Mouse (Mus musculus) testis, postnatal 14 days (tissue): ENCODE results near the gene Slc22a6.

Experiments used
- DNase-seq: peaks from one replicate; pipeline ENCODE4 v3.0.0; 2021; ENCODE audit warnings: low spot score

Slc22a6 gene

GRCm38 (mm10) chr19:8611358-8612123 is 6.3 kb upstream of the Slc22a6 start:
- DNase-seq, result no peak

GRCm38 (mm10) chr19:8613111-8613510 is 4.7 kb upstream of the Slc22a6 start:
- DNase-seq, result no peak

- no peak for DNase-seq
Measured at GRCm38 (mm10) chr19:8614343-8614742, 3.5 kb upstream of the Slc22a6 start.

- DNase-seq, result no peak
Measured at GRCm38 (mm10) chr19:8616314-8616713, 1.5 kb upstream of the Slc22a6 start.

- DNase-seq, result no peak
Measured at GRCm38 (mm10) chr19:8621098-8621497, 3.3 kb downstream of the Slc22a6 start.

- DNase-seq, result no peak
Measured at GRCm38 (mm10) chr19:8630249-8630648, 12.4 kb downstream of the Slc22a6 start.

- DNase-seq, result no peak
Measured at GRCm38 (mm10) chr19:8630826-8631225, 13.0 kb downstream of the Slc22a6 start.

GRCm38 (mm10) chr19:8632029-8632428 is 14.2 kb downstream of the Slc22a6 start:
- no peak for DNase-seq

GRCm38 (mm10) chr19:8642086-8642485 is 24.2 kb downstream of the Slc22a6 start:
- DNase-seq, result no peak

GRCm38 (mm10) chr19:8646393-8646792 is 28.6 kb downstream of the Slc22a6 start:
- no peak for DNase-seq

- no peak for DNase-seq
Measured at GRCm38 (mm10) chr19:8655833-8656232, 38.0 kb downstream of the Slc22a6 start.

- DNase-seq, result no peak
Measured at GRCm38 (mm10) chr19:8656341-8656740, 38.5 kb downstream of the Slc22a6 start.

- peak; percentile 39 for DNase-seq
Measured at GRCm38 (mm10) chr19:8661821-8662307, 44.0 kb downstream of the Slc22a6 start.

- DNase-seq, result peak; percentile 53
Measured at GRCm38 (mm10) chr19:8662337-8662736, 44.5 kb downstream of the Slc22a6 start.

GRCm38 (mm10) chr19:8663360-8663839 is 45.6 kb downstream of the Slc22a6 start, which contains the start of gene Chrm1:
TSS of gene Chrm1 (plus strand) at chr19:8663789.
- DNase-seq, result no peak

GRCm38 (mm10) chr19:8663911-8664421 is 46.1 kb downstream of the Slc22a6 start:
- no peak for DNase-seq

- DNase-seq, result no peak
Measured at GRCm38 (mm10) chr19:8664859-8665258, 47.0 kb downstream of the Slc22a6 start.

GRCm38 (mm10) chr19:8665746-8666145 is 47.9 kb downstream of the Slc22a6 start:
- DNase-seq, result no peak

GRCm38 (mm10) chr19:8672859-8673258 is 55.0 kb downstream of the Slc22a6 start:
- DNase-seq, result no peak

- no peak for DNase-seq
Measured at GRCm38 (mm10) chr19:8673336-8674063, 55.7 kb downstream of the Slc22a6 start.
